Comparison of ENCODE assay signal across 33 mouse cellular contexts in genomic region chr17:34130073-34130947, GRCm38 (mm10). TPM values are rescaled to one million over a fixed set of nuclear protein-coding genes. Genes with fewer than 3 reads are reported as not detected.
DNase-seq lines count a peak whose midpoint lies in the region; ATAC-seq and TF ChIP-seq lines count a peak whose summit lies in the region.
"Had no signal": no experiment of that assay in that cellular context is flagged by ENCODE, and none has a peak within 500 bp of the region (broad histone marks: within the 10 kb centered on the region; RNA-seq: fewer than 3 reads in every experiment).

No protein-coding gene starts in this region.

- DNase-seq in midbrain, embryonic 11.5 days (ENCODE audit: low spot score, missing footprints): peak; percentile 67
- DNase-seq in T-cell, adult 2 months (ENCODE audit: low spot score): peak; percentile 54
- no peak for DNase-seq in gastrocnemius, adult 2 months
- DNase-seq: adrenal gland, adult 8-10 months; cerebellum, adult 8-10 months; cerebellum, postnatal 25 days; heart, postnatal 14 days; kidney, adult 18-20 months; kidney, postnatal 36 days; layer of hippocampus, postnatal 36 days; left cerebral cortex, postnatal 4 days; liver, postnatal 0 days; lung, postnatal 10 days; midbrain, embryonic 14.5 days; right cerebral cortex, adult 18-20 months; right cerebral cortex, postnatal 4 days had no signal

- no peaks in the 10 kb centered on the region for H3K27me3 ChIP-seq in intestine, postnatal 0 days (replicated peaks; ENCODE audit: control insufficient read depth, insufficient read depth, low read length)
- no peaks in the 10 kb centered on the region for H3K27me3 ChIP-seq in intestine, embryonic 15.5 days (replicated peaks)
- H3K27me3 ChIP-seq in midbrain, embryonic 11.5 days (ENCODE audit: control insufficient read depth, insufficient read depth, low read length): no peaks in the 10 kb centered on the region
- H3K27me3 ChIP-seq in midbrain, embryonic 15.5 days (replicated peaks): no peaks in the 10 kb centered on the region
- H3K27me3 ChIP-seq: embryonic facial prominence, embryonic 12.5 days; forebrain, embryonic 15.5 days; kidney, embryonic 15.5 days; neural tube, embryonic 12.5 days had no signal

- no peaks in the 10 kb centered on the region for H3K9me3 ChIP-seq in intestine, postnatal 0 days (ENCODE audit: control insufficient read depth)
- no peaks in the 10 kb centered on the region for H3K9me3 ChIP-seq in intestine, embryonic 15.5 days
- H3K9me3 ChIP-seq in midbrain, embryonic 11.5 days (ENCODE audit: control insufficient read depth, low read length): no peaks in the 10 kb centered on the region
- no peaks in the 10 kb centered on the region for H3K9me3 ChIP-seq in midbrain, embryonic 15.5 days
- H3K9me3 ChIP-seq: embryonic facial prominence, embryonic 12.5 days; forebrain, embryonic 10.5 days; forebrain, embryonic 15.5 days; heart, embryonic 13.5 days; kidney, embryonic 15.5 days; liver, embryonic 12.5 days; neural tube, embryonic 12.5 days had no signal

- H3K4me2 ChIP-seq in intestine, postnatal 0 days (replicated peaks; ENCODE audit: low read depth): no peak overlapping the region
- no peak overlapping the region for H3K4me2 ChIP-seq in intestine, embryonic 15.5 days (replicated peaks)
- H3K4me2 ChIP-seq in midbrain, embryonic 11.5 days: no peak overlapping the region
- no peak overlapping the region for H3K4me2 ChIP-seq in midbrain, embryonic 15.5 days
- H3K4me2 ChIP-seq: embryonic facial prominence, embryonic 12.5 days; forebrain, embryonic 15.5 days; heart, embryonic 13.5 days; kidney, embryonic 15.5 days; liver, embryonic 12.5 days; neural tube, embryonic 12.5 days had no signal

- 0 out of 2 replicates have a peak overlapping the region, but pooled peaks have one; percentile 22 for H3K9ac ChIP-seq in intestine, postnatal 0 days (ENCODE audit: low read depth, low read length)
- H3K9ac ChIP-seq in intestine, embryonic 15.5 days: no peak overlapping the region
- H3K9ac ChIP-seq in midbrain, embryonic 11.5 days (ENCODE audit: low read length): no peak overlapping the region
- H3K9ac ChIP-seq in midbrain, embryonic 15.5 days: no peak overlapping the region
- H3K9ac ChIP-seq: embryonic facial prominence, embryonic 12.5 days; forebrain, embryonic 15.5 days; heart, embryonic 13.5 days; kidney, embryonic 15.5 days; liver, embryonic 12.5 days; liver, postnatal 0 days; neural tube, embryonic 12.5 days had no signal

- no peaks in the 10 kb centered on the region for H3K36me3 ChIP-seq in intestine, postnatal 0 days (ENCODE audit: control insufficient read depth, insufficient read depth)
- no peaks in the 10 kb centered on the region for H3K36me3 ChIP-seq in intestine, embryonic 15.5 days
- no peaks in the 10 kb centered on the region for H3K36me3 ChIP-seq in midbrain, embryonic 11.5 days (ENCODE audit: control insufficient read depth, insufficient read depth, low read length)
- H3K36me3 ChIP-seq in midbrain, embryonic 15.5 days (replicated peaks): no peaks in the 10 kb centered on the region
- H3K36me3 ChIP-seq: forebrain, embryonic 15.5 days; kidney, embryonic 15.5 days; liver, embryonic 12.5 days; neural tube, embryonic 12.5 days had no signal

- intact Hi-C loops in gastrocnemius, adult 2 months (cut with DNase I): no loop called here

- H3K27ac ChIP-seq in intestine, postnatal 0 days (ENCODE audit: low read depth, low read length): no peak overlapping the region
- H3K27ac ChIP-seq in intestine, embryonic 15.5 days: no peak overlapping the region
- no peak overlapping the region for H3K27ac ChIP-seq in midbrain, embryonic 11.5 days (ENCODE audit: low read depth, low read length)
- no peak overlapping the region for H3K27ac ChIP-seq in midbrain, embryonic 15.5 days
- H3K27ac ChIP-seq in gastrocnemius, adult 2 months: no peak overlapping the region
- H3K27ac ChIP-seq: embryonic facial prominence, embryonic 12.5 days; forebrain, embryonic 15.5 days; heart, embryonic 13.5 days; liver, embryonic 12.5 days; macrophage; neural tube, embryonic 12.5 days; stomach, postnatal 0 days had no signal

- no peak for ATAC-seq in intestine, postnatal 0 days
- ATAC-seq in intestine, embryonic 15.5 days: no peak
- ATAC-seq in midbrain, embryonic 11.5 days (ENCODE audit: low FRiP score): no peak
- ATAC-seq in midbrain, embryonic 15.5 days (replicated peaks): no peak
- ATAC-seq in monocyte, adult 5-6 weeks (replicated peaks; ENCODE audit: insufficient number of reproducible peaks, low FRiP score, low TSS enrichment, poor library complexity, severe bottlenecking): 0 out of 2 replicates have a peak, but pooled peaks have one; percentile 7
- ATAC-seq: forebrain, embryonic 15.5 days; hindbrain, embryonic 16.5 days; liver, embryonic 12.5 days; liver, postnatal 0 days had no signal

- H3K4me3 ChIP-seq in intestine, postnatal 0 days (ENCODE audit: low read depth, low read length): no peak overlapping the region
- H3K4me3 ChIP-seq in intestine, embryonic 15.5 days (replicated peaks): no peak overlapping the region
- no peak overlapping the region for H3K4me3 ChIP-seq in midbrain, embryonic 11.5 days (ENCODE audit: low read depth, low read length)
- no peak overlapping the region for H3K4me3 ChIP-seq in midbrain, embryonic 15.5 days
- H3K4me3 ChIP-seq in gastrocnemius, adult 2 months: no peak overlapping the region
- H3K4me3 ChIP-seq: embryonic facial prominence, embryonic 12.5 days; forebrain, embryonic 15.5 days; heart, embryonic 13.5 days; kidney, embryonic 15.5 days; liver, embryonic 12.5 days; neural tube, embryonic 12.5 days had no signal

- H3K4me1 ChIP-seq in intestine, postnatal 0 days (replicated peaks; ENCODE audit: control insufficient read depth, insufficient read depth, low read length): peaks cover 6% of the 10 kb centered on the region
- H3K4me1 ChIP-seq in intestine, embryonic 15.5 days (replicated peaks): peaks cover 31% of the 10 kb centered on the region
- H3K4me1 ChIP-seq in midbrain, embryonic 11.5 days (ENCODE audit: control insufficient read depth, insufficient read depth, low read length): peaks cover 5% of the 10 kb centered on the region
- peaks cover 10% of the 10 kb centered on the region; the same call in 1 of the 2 replicates for H3K4me1 ChIP-seq in midbrain, embryonic 15.5 days

- WGBS in intestine, postnatal 0 days: 66% methylated on average over 19 of the region's 19 CpGs
- WGBS in intestine, embryonic 15.5 days: 70% methylated on average over 19 of the region's 19 CpGs
- 87% methylated on average over 19 of the region's 19 CpGs for WGBS in midbrain, embryonic 11.5 days
- WGBS in midbrain, embryonic 15.5 days: 87% methylated on average over 19 of the region's 19 CpGs

- TF ChIP-seq CTCF in intestine, postnatal 0 days (IDR thresholded peaks at IDR 0.05; ENCODE audit: low read depth): no peak
- no peak for TF ChIP-seq CTCF in gastrocnemius, adult 2 months (IDR thresholded peaks at IDR 0.05)

RNA-seq across cellular contexts. Expression of gene Brd2, which starts 7.9 kb away (rescaled TPM):
- 51.8 and 60.0 TPM in 2 replicates for polyA plus RNA-seq in intestine, postnatal 0 days (2015; fragmentation: Nextera tagmentation; extraction: Ambion mirVana)
- polyA plus RNA-seq in intestine, embryonic 15.5 days (2015; fragmentation: Nextera tagmentation; extraction: Ambion mirVana): 88.2 and 90.7 TPM in 2 replicates
- polyA plus RNA-seq in midbrain, embryonic 11.5 days (2014; fragmentation: Nextera tagmentation; extraction: Ambion mirVana): 98.7 and 99.2 TPM in 2 replicates
- polyA plus RNA-seq in midbrain, embryonic 15.5 days (2015; fragmentation: Nextera tagmentation; extraction: Ambion mirVana): 137 and 140 TPM in 2 replicates
- 374 to 583 TPM (median 393 TPM) in 3 replicates for total RNA-seq in monocyte, adult 5-6 weeks (2017)
- total RNA-seq in gastrocnemius, adult 2 months (2021): 10 to 100 TPM; 70.3 to 88.9 TPM

RNA-seq across cellular contexts. Expression of gene H2-DMa, which starts 11.0 kb away (rescaled TPM):
- polyA plus RNA-seq in intestine, postnatal 0 days (2015; fragmentation: Nextera tagmentation; extraction: Ambion mirVana): 15.2 and 16.7 TPM in 2 replicates
- 11.3 and 13.4 TPM in 2 replicates for polyA plus RNA-seq in intestine, embryonic 15.5 days (2015; fragmentation: Nextera tagmentation; extraction: Ambion mirVana)
- 8.0 and 9.5 TPM in 2 replicates for polyA plus RNA-seq in midbrain, embryonic 11.5 days (2014; fragmentation: Nextera tagmentation; extraction: Ambion mirVana)
- 17.2 and 18.8 TPM in 2 replicates for polyA plus RNA-seq in midbrain, embryonic 15.5 days (2015; fragmentation: Nextera tagmentation; extraction: Ambion mirVana)
- 55.9 to 84.5 TPM (median 72.8 TPM) in 3 replicates for total RNA-seq in monocyte, adult 5-6 weeks (2017)
- 1 to 10 TPM; 3.0 to 3.1 TPM for total RNA-seq in gastrocnemius, adult 2 months (2021)

RNA-seq across cellular contexts. Expression of gene H2-DMb2, which starts 12.8 kb away (rescaled TPM):
- polyA plus RNA-seq in intestine, postnatal 0 days (2015; fragmentation: Nextera tagmentation; extraction: Ambion mirVana): 0.97 and 0.98 TPM in 2 replicates
- 0.68 and 0.83 TPM in 2 replicates for polyA plus RNA-seq in intestine, embryonic 15.5 days (2015; fragmentation: Nextera tagmentation; extraction: Ambion mirVana)
- not detected in 2 replicates for polyA plus RNA-seq in midbrain, embryonic 11.5 days (2014; fragmentation: Nextera tagmentation; extraction: Ambion mirVana)
- polyA plus RNA-seq in midbrain, embryonic 15.5 days (2015; fragmentation: Nextera tagmentation; extraction: Ambion mirVana): 0.27 and 0.65 TPM in 2 replicates
- 71.7 to 98.5 TPM (median 90.4 TPM) in 3 replicates for total RNA-seq in monocyte, adult 5-6 weeks (2017)
- total RNA-seq in gastrocnemius, adult 2 months (2021): under 1 TPM; 0.46 to 0.47 TPM
- polyA plus RNA-seq: hindbrain, embryonic 11.5 days had no signal

RNA-seq across cellular contexts. Expression of gene H2-DMb1, which starts 22.6 kb away (rescaled TPM):
- polyA plus RNA-seq in intestine, postnatal 0 days (2015; fragmentation: Nextera tagmentation; extraction: Ambion mirVana): 5.1 and 6.4 TPM in 2 replicates
- polyA plus RNA-seq in intestine, embryonic 15.5 days (2015; fragmentation: Nextera tagmentation; extraction: Ambion mirVana): 3.2 TPM in 2 replicates
- 0.25 and 0.38 TPM in 2 replicates for polyA plus RNA-seq in midbrain, embryonic 11.5 days (2014; fragmentation: Nextera tagmentation; extraction: Ambion mirVana)
- polyA plus RNA-seq in midbrain, embryonic 15.5 days (2015; fragmentation: Nextera tagmentation; extraction: Ambion mirVana): 0.79 and 1.2 TPM in 2 replicates
- total RNA-seq in monocyte, adult 5-6 weeks (2017): 48.2 to 62.0 TPM (median 61.5 TPM) in 3 replicates
- under 1 TPM; 0.38 to 0.61 TPM for total RNA-seq in gastrocnemius, adult 2 months (2021)

RNA-seq across cellular contexts. Expression of gene H2-Oa, which starts 38.2 kb away (rescaled TPM):
- polyA plus RNA-seq in intestine, postnatal 0 days (2015; fragmentation: Nextera tagmentation; extraction: Ambion mirVana): 0.25 and 0.90 TPM in 2 replicates
- 0.66 and 0.85 TPM in 2 replicates for polyA plus RNA-seq in intestine, embryonic 15.5 days (2015; fragmentation: Nextera tagmentation; extraction: Ambion mirVana)
- polyA plus RNA-seq in midbrain, embryonic 11.5 days (2014; fragmentation: Nextera tagmentation; extraction: Ambion mirVana): 0.19 and 0.33 TPM in 2 replicates
- not detected in 2 replicates for polyA plus RNA-seq in midbrain, embryonic 15.5 days (2015; fragmentation: Nextera tagmentation; extraction: Ambion mirVana)
- 7.8 to 18.9 TPM (median 17.6 TPM) in 3 replicates for total RNA-seq in monocyte, adult 5-6 weeks (2017)
- total RNA-seq in gastrocnemius, adult 2 months (2021): not detected
- total RNA-seq: gastrocnemius, adult 8-10 months; gastrocnemius, postnatal 4 days; left cerebral cortex, postnatal 4 days had no signal
- polyA plus RNA-seq: midbrain, embryonic 14.5 days had no signal
